Mouse (Mus musculus) heart, embryonic 10.5 days (tissue): ENCODE results near the gene Esr1. TPM values are rescaled to one million over a fixed set of nuclear protein-coding genes. Genes with fewer than 3 reads are reported as not detected.

Source experiments
- DNase-seq: peaks from one replicate; pipeline ENCODE4 v3.0.0-alpha.2; 2017; ENCODE audit warnings: low spot score
- H3K27ac ChIP-seq: fragments of 300-500 bp; sonication (generic); 2 replicates; pipeline ENCODE4 v1.5.1; 2016; ENCODE audit warnings: mild to moderate bottlenecking
- H3K27me3 ChIP-seq: fragments of 300-500 bp; sonication (generic); 2 replicates; pipeline ENCODE4 v1.6.1; 2016; ENCODE audit warnings: mild to moderate bottlenecking; ENCODE audit not compliant: poor library complexity, insufficient read depth, severe bottlenecking
- H3K36me3 ChIP-seq: fragments of 300-500 bp; sonication (generic); 2 replicates; pipeline ENCODE4 v1.6.1; 2016; ENCODE audit warnings: mild to moderate bottlenecking, moderate library complexity
- H3K4me1 ChIP-seq: fragments of 300-500 bp; sonication (generic); 2 replicates; pipeline ENCODE4 v1.6.1; 2016; ENCODE audit warnings: mild to moderate bottlenecking
- H3K4me3 ChIP-seq: fragments of 300-500 bp; sonication (generic); 2 replicates; pipeline ENCODE4 v1.5.1; 2016; ENCODE audit warnings: mild to moderate bottlenecking, moderate library complexity
- H3K9me3 ChIP-seq: fragments of 300-500 bp; sonication (generic); 2 replicates; pipeline ENCODE4 v1.6.1; 2016; ENCODE audit warnings: mild to moderate bottlenecking, moderate library complexity
- WGBS: fragments of 180-500 bp; shearing (Covaris S2); methylation state at CpG from one replicate; pipeline ENCODE4 v1.1.7; 2016; 5-methylcytosine and 5-hydroxymethylcytosine counted together
- polyA plus RNA-seq: library from polyadenylated mRNA; unstranded; fragments of >200 nt; fragmentation: Nextera tagmentation; extraction: Ambion mirVana; gene quantifications from 2 replicates; pipeline ENCODE4 v1.2.1, GENCODE M21; 2016

The Esr1 gene
- polyA plus RNA-seq, 1 experiment from 2014 or later, result 0.68 TPM

DNA sequence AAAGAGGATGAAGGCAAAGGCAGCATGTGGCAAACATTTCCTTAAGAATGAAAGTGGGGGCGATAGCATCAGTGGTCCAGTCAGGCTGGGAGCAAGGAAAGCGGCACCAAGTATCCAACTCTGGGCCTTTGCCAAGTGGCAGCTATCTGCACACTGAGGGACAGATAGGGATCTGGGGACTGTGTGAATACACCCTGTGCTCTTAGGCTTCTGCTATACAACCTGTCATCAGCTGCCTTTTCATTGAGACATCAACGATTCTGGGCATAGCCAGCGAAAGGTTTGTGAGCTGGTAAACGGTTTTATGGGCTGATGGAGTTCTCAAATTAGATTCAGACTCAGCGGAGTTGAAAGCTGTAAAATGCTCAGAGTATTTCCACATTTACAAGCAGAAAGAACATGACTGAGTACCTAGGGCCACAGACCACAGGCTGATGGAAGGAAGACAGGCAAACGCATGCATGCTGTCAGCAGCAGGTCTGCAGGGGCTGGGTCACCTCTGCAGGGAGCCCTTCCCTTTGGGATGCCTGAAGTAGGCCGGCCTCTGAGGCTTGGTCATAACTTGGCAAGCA is 397.5 kb downstream of the Esr1 start:
- no peak for DNase-seq
- no peaks in the 10 kb centered on the region for H3K4me1 ChIP-seq
- 72% methylated on average over 8 of the region's 8 CpGs for WGBS

DNA sequence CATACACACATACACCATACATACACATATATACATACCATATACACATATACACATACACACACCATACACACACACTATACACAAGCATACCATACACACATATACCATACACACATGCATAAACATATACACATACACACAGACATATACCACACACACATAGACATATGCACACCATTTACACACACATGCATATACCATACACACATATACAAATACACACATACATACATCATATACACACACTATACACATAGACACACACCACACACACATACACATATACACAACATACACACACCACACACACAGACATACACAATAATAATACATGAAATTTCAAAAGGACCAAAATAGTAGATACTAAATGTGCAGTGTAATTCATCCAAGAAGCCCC is 400.6 kb downstream of the Esr1 start:
- H3K9me3 ChIP-seq, result no peaks in the 10 kb centered on the region
- H3K4me3 ChIP-seq, result no peak overlapping the region
- no peak for DNase-seq
- H3K36me3 ChIP-seq, result no peaks in the 10 kb centered on the region
- H3K27ac ChIP-seq, result no peak overlapping the region
- H3K27me3 ChIP-seq, result no peaks in the 10 kb centered on the region
- no peaks in the 10 kb centered on the region for H3K4me1 ChIP-seq

More for the DNA sequence above, 397.5 kb downstream of the Esr1 start:
- H3K27ac ChIP-seq, result no peak overlapping the region
- no peak overlapping the region for H3K4me3 ChIP-seq
- no peaks in the 10 kb centered on the region for H3K36me3 ChIP-seq
- no peaks in the 10 kb centered on the region for H3K9me3 ChIP-seq
- no peaks in the 10 kb centered on the region for H3K27me3 ChIP-seq

GRCm38 (mm10) chr10:5014976-5015375 is 403.6 kb downstream of the Esr1 start:
- Histone ChIP-seq H3K27ac (no peak overlapping the region), H3K27me3 (no peaks in the 10 kb centered on the region), H3K4me1 (no peaks in the 10 kb centered on the region), H3K36me3 (no peaks in the 10 kb centered on the region), H3K4me3 (no peak overlapping the region), H3K9me3 (no peaks in the 10 kb centered on the region)
- no peak for DNase-seq
- 62% methylated on average over 1 of the region's 1 CpGs for WGBS

- Histone ChIP-seq H3K27me3 (no peaks in the 10 kb centered on the region), H3K4me1 (no peaks in the 10 kb centered on the region), H3K9me3 (no peaks in the 10 kb centered on the region), H3K4me3 (no peak overlapping the region), H3K36me3 (0 out of 2 replicates have a peak, but pooled peaks cover 2% of the 10 kb centered on the region), H3K27ac (no peak overlapping the region)
- DNase-seq, result no peak
- WGBS, result 75% methylated on average over 1 of the region's 1 CpGs
Measured at GRCm38 (mm10) chr10:5017148-5017547, 405.8 kb downstream of the Esr1 start.

DNA sequence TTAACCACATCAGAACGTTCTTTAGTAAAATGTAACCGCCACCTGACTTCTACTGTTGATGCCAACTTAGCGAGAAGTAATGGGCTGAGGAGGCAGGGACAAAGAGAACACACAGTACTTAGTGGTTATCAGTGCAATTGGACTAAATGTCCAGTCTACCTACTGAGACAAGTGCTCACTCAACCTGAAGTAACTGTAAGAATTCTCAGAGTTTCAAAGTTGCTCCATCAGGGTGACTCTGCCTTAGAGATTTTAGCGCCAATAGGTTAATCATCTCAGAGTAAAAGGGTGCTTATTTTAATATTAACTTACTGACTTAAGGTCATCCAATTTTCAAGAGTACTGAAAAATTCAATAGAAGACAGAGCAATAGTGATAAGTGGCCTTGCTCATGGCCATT is 414.5 kb downstream of the Esr1 start:
- Histone ChIP-seq H3K4me3 (no peak overlapping the region), H3K9me3 (no peaks in the 10 kb centered on the region), H3K27me3 (no peaks in the 10 kb centered on the region), H3K36me3 (peaks cover 16% of the 10 kb centered on the region; the same call in 1 of the 2 replicates), H3K4me1 (no peaks in the 10 kb centered on the region), H3K27ac (no peak overlapping the region)
- 93% methylated on average over 4 of the region's 4 CpGs for WGBS
- DNase-seq, result no peak

- WGBS, result 83% methylated on average over 1 of the region's 1 CpGs
- H3K27me3 ChIP-seq, result no peaks in the 10 kb centered on the region
- H3K4me1 ChIP-seq, result no peaks in the 10 kb centered on the region
- no peak for DNase-seq
- no peaks in the 10 kb centered on the region for H3K9me3 ChIP-seq
- peaks cover 22% of the 10 kb centered on the region; the same call in 1 of the 2 replicates for H3K36me3 ChIP-seq
- H3K4me3 ChIP-seq, result no peak overlapping the region
- no peak overlapping the region for H3K27ac ChIP-seq
Measured at GRCm38 (mm10) chr10:5027208-5027607, 415.8 kb downstream of the Esr1 start.

DNA sequence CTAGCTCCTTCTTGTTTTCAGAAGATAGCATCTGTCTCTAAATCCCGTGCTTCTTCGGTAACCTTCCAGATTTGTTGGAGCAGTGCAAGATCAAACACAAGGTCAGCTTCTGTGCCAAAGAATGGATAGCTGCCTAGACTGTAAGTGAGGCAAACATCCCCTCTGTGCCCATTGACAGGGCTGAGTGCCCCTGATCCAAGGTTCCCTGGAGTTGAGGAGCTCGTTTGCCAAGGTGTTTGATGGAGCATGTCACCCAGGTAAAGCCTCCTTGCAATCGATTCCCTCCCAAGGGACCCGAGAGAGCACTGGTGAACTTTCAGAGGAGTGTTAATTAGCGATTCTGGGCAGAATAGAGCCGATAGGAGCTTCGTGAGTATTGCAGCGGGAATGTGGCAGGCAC is 416.9 kb downstream of the Esr1 start:
- H3K9me3 ChIP-seq, result no peaks in the 10 kb centered on the region
- no peaks in the 10 kb centered on the region for H3K27me3 ChIP-seq
- peaks cover 31% of the 10 kb centered on the region for H3K36me3 ChIP-seq
- 83% methylated on average over 9 of the region's 9 CpGs for WGBS
- no peak overlapping the region for H3K27ac ChIP-seq
- no peak overlapping the region for H3K4me3 ChIP-seq
- H3K4me1 ChIP-seq, result no peaks in the 10 kb centered on the region
- no peak for DNase-seq

- H3K27ac ChIP-seq, result no peak overlapping the region
- no peak overlapping the region for H3K4me3 ChIP-seq
- 83% methylated on average over 2 of the region's 2 CpGs for WGBS
- H3K36me3 ChIP-seq, result peaks cover 34% of the 10 kb centered on the region
- H3K27me3 ChIP-seq, result no peaks in the 10 kb centered on the region
- no peaks in the 10 kb centered on the region for H3K9me3 ChIP-seq
- DNase-seq, result no peak
- no peaks in the 10 kb centered on the region for H3K4me1 ChIP-seq
Measured at GRCm38 (mm10) chr10:5029161-5029560, 417.8 kb downstream of the Esr1 start.

DNA sequence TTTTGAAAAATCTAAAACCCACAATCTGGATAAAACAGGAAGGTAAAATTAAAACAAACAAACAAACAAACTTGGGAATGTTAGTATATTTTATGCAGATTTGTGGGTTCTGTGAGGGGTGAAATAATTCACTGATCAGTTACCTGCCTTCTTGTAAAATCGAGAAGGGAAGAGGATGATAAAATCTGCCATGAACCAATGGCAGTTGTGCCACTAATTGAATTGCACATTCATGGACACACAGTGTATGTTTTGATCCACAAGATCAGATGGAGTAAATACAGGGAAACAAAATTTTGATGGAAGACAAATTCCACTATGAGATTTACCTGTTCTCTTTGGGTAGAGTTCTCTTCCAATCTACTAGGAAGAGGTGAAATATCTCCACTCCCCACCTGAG is 418.5 kb downstream of the Esr1 start:
- 81% methylated on average over 1 of the region's 1 CpGs for WGBS
- Histone ChIP-seq H3K4me1 (no peaks in the 10 kb centered on the region), H3K9me3 (no peaks in the 10 kb centered on the region), H3K36me3 (peaks cover 34% of the 10 kb centered on the region), H3K27ac (no peak overlapping the region), H3K4me3 (no peak overlapping the region), H3K27me3 (no peaks in the 10 kb centered on the region)
- DNase-seq, result no peak

- Histone ChIP-seq H3K27ac (no peak overlapping the region), H3K27me3 (no peaks in the 10 kb centered on the region), H3K36me3 (peaks cover 50% of the 10 kb centered on the region), H3K4me1 (no peaks in the 10 kb centered on the region), H3K9me3 (no peaks in the 10 kb centered on the region), H3K4me3 (no peak overlapping the region)
- WGBS, result 77% methylated on average over 15 of the region's 15 CpGs
- DNase-seq, result no peak
Measured at GRCm38 (mm10) chr10:5032192-5033048, 421.0 kb downstream of the Esr1 start.

DNA sequence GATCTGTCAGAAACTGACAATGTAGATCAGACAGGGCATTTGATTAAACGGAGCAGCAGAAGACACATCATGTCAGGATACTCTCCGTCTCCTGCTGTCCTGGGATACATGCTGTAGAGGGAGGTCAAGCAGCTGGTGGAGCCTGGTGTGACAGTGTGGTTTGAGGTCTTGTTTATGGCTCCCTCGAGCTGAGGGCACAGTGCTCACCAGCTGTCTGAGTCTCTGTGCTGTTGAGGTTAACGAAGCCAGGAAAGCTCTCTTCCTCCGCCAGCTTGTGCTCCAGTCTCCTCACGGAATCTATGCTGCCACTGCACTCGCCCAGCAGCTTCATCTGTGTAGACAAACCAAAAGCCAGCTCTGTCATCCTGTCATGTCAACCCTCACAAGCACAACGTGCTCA is 429.9 kb downstream of the Esr1 start:
- Histone ChIP-seq H3K36me3 (peaks cover 72% of the 10 kb centered on the region), H3K27ac (no peak overlapping the region), H3K4me1 (no peaks in the 10 kb centered on the region), H3K4me3 (no peak overlapping the region), H3K27me3 (no peaks in the 10 kb centered on the region), H3K9me3 (no peaks in the 10 kb centered on the region)
- DNase-seq, result no peak
- 84% methylated on average over 8 of the region's 8 CpGs for WGBS

GRCm38 (mm10) chr10:5044481-5044880 is 433.1 kb downstream of the Esr1 start:
- peaks cover 75% of the 10 kb centered on the region for H3K36me3 ChIP-seq
- no peak overlapping the region for H3K4me3 ChIP-seq
- no peak overlapping the region for H3K27ac ChIP-seq
- DNase-seq, result no peak
- no peaks in the 10 kb centered on the region for H3K4me1 ChIP-seq
- 85% methylated on average over 8 of the region's 8 CpGs for WGBS
- H3K27me3 ChIP-seq, result no peaks in the 10 kb centered on the region
- H3K9me3 ChIP-seq, result no peaks in the 10 kb centered on the region

DNA sequence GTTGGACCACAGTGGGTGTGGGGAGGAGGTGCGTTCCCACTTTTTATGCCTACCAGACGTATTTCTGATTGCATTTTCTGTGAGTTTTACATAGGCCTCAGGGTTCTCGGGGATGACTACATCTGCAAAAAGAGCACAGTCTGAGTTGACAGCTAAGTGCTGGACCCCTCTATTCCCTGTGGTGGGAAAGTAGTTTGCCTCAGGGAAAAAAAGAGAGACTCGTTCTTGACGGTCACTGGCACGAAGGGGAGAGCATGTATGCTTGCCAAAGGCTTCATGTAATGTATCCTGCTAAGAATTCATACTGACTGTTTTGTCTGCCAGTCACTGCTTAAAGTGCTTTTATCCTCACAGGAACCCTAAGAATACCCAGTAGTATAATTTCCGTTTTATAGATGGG is 433.8 kb downstream of the Esr1 start:
- Histone ChIP-seq H3K27me3 (no peaks in the 10 kb centered on the region), H3K36me3 (peaks cover 70% of the 10 kb centered on the region), H3K4me1 (no peaks in the 10 kb centered on the region), H3K9me3 (no peaks in the 10 kb centered on the region), H3K4me3 (no peak overlapping the region), H3K27ac (no peak overlapping the region)
- 89% methylated on average over 7 of the region's 7 CpGs for WGBS
- no peak for DNase-seq
